Mouse (Mus musculus) heart, adult 2 months (tissue): ENCODE results near the gene Sv2c.
A peak's percentile ranks its signal among the peaks of the same experiment; 100 is the strongest.

Source experiments
- CTCF ChIP-seq: fragments of 200-600 bp; IDR thresholded peaks from 2 replicates; pipeline ENCODE4 v1.8.1; 2022; ENCODE audit warnings: antibody characterized with exemption, mild to moderate bottlenecking, moderate library complexity
- EP300 ChIP-seq: fragments of 200-500 bp; IDR thresholded peaks from 2 replicates; pipeline ENCODE4 v1.6.1; 2011; ENCODE audit warnings: low read depth, low read length, control low read depth; ENCODE audit not compliant: insufficient read depth
- POLR2A ChIP-seq: fragments of 200-500 bp; IDR thresholded peaks from 2 replicates; pipeline ENCODE4 v1.6.1; 2011; ENCODE audit warnings: mild to moderate bottlenecking, low read depth, low read length, control low read depth; ENCODE audit not compliant: insufficient read depth

DNA sequence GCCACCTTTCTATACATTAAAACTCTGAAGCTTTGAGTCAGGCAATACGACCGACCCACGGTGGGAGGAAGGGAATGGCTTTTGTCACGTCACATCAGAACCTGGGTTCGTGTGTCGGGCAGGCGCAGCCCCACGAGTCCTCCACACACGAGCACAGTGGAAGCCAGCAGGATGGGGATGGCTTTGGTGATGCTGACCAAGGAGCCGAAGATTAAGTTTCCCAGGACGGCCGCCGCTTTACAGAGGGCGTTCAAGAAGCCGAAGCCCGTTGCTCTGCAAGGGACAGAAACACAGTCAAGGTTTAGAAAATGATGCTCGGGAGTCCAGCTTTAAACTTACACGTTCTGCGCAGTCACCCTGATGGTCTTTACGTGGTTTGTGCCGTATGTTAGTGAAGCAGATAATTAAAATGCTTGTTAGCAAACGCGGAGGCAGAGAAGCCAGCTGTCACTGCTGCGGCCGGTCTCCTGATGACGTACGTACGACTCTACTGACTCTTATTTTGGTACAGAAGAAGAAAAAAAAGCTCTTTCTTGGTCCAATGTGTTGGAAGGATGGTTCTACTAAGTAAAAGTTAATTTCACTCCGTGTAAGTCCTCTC is 171.1 kb downstream of the Sv2c start:
- TF ChIP-seq CTCF, result no peak
- TF ChIP-seq EP300, result no peak
- TF ChIP-seq POLR2A, result 0 out of 2 replicates have a peak, but pooled peaks have one; percentile 24
